14 mouse cellular contexts compared by ENCODE assay signal in genomic region chr1:33751283-33751682, GRCm38 (mm10). TPM values are rescaled to one million over a fixed set of nuclear protein-coding genes. Genes with fewer than 3 reads are reported as not detected.
DNase-seq lines count a peak whose midpoint lies in the region; ATAC-seq lines count a peak whose summit lies in the region.
"Had no signal": no experiment of that assay in that cellular context is flagged by ENCODE, and none has a peak within 500 bp of the region (broad histone marks: within the 10 kb centered on the region; RNA-seq: fewer than 3 reads in every experiment).

No protein-coding gene starts in this region.

- H3K36me3 ChIP-seq in heart, embryonic 14.5 days (ENCODE audit: control insufficient read depth, insufficient read depth, low read length): peaks cover 17% of the 10 kb centered on the region

- no peak for DNase-seq in heart, postnatal 25 days (ENCODE audit: low spot score)
- peak; percentile 56 for DNase-seq in cerebellum, adult 11-12 months
- DNase-seq in cerebellum, postnatal 25 days: peak; percentile 50 to 70
- DNase-seq in layer of hippocampus, postnatal 10 days (ENCODE audit: low spot score in 2 of 2): peak; percentile 29
- no peak for DNase-seq in lung, postnatal 25 days (ENCODE audit: low spot score)
- DNase-seq in thymus, postnatal 14 days: no peak
- DNase-seq in kidney, postnatal 14 days: no peak
- DNase-seq: adrenal gland, postnatal 25 days had no signal

- 56% methylated on average over 10 of the region's 10 CpGs for WGBS in heart, embryonic 14.5 days

- H3K27ac ChIP-seq in heart, embryonic 14.5 days (replicated peaks in 1 of 2; ENCODE audit: control insufficient read depth in 1 of 2, insufficient read depth in 1 of 2, low read depth in 2 of 2, low read length in 2 of 2): peak overlapping the region in 1 of 2 experiments; percentile 47; a peak in 1 of 4 replicates
- H3K27ac ChIP-seq: embryonic facial prominence, embryonic 15.5 days; limb, embryonic 13.5 days had no signal

- intact Hi-C loops in heart, postnatal 25 days (cut with DNase I): no loop called here

- no peak overlapping the region for H3K4me2 ChIP-seq in heart, embryonic 14.5 days (ENCODE audit: low read length)
- H3K4me2 ChIP-seq: embryonic facial prominence, embryonic 15.5 days; limb, embryonic 13.5 days had no signal

- H3K27me3 ChIP-seq in heart, embryonic 14.5 days (ENCODE audit: control insufficient read depth, insufficient read depth, low read length): no peaks in the 10 kb centered on the region
- H3K27me3 ChIP-seq: embryonic facial prominence, embryonic 15.5 days; limb, embryonic 13.5 days; megakaryocyte, embryonic 14.5 days had no signal

- no peaks in the 10 kb centered on the region for H3K9me3 ChIP-seq in heart, embryonic 14.5 days (ENCODE audit: control insufficient read depth, low read length)
- H3K9me3 ChIP-seq: embryonic facial prominence, embryonic 15.5 days; G1E; limb, embryonic 13.5 days; megakaryocyte, embryonic 14.5 days had no signal

- peaks cover 5 to 25% of the 10 kb centered on the region in 2 experiments; a peak in 3 of 4 replicates for H3K4me1 ChIP-seq in heart, embryonic 14.5 days (ENCODE audit: control insufficient read depth in 2 of 2, insufficient read depth in 2 of 2, low read length in 2 of 2)

- H3K9ac ChIP-seq in heart, embryonic 14.5 days (ENCODE audit: low read length): no peak overlapping the region
- H3K9ac ChIP-seq: embryonic facial prominence, embryonic 15.5 days; limb, embryonic 13.5 days had no signal

- no peak overlapping the region for H3K4me3 ChIP-seq in heart, embryonic 14.5 days (ENCODE audit: control insufficient read depth in 1 of 2, insufficient read depth in 1 of 2, low read depth in 1 of 2, low read length in 2 of 2)
- H3K4me3 ChIP-seq: embryonic facial prominence, embryonic 15.5 days; limb, embryonic 13.5 days; megakaryocyte, embryonic 14.5 days had no signal

- peak; percentile 55; the same call in 1 of the 2 replicates for ATAC-seq in heart, embryonic 14.5 days (ENCODE audit: insufficient number of reproducible peaks, insufficient read depth, low FRiP score, low read depth)
- ATAC-seq: intestine, embryonic 16.5 days had no signal

RNA-seq across cellular contexts. Expression of gene Bag2, which starts 6.3 kb away (rescaled TPM):
- 85.3 and 91.7 TPM in 2 replicates for polyA plus RNA-seq in heart, embryonic 14.5 days (2014; fragmentation: Nextera tagmentation; extraction: Ambion mirVana)
- total RNA-seq in heart, postnatal 25 days (2021): 10 to 100 TPM; 30.1 to 34.9 TPM
- total RNA-seq in layer of hippocampus, postnatal 10 days (2021): 10 to 100 TPM; 16.6 to 20.9 TPM

RNA-seq across cellular contexts. Expression of gene Rab23, which starts 31.6 kb away (rescaled TPM):
- polyA plus RNA-seq in heart, embryonic 14.5 days (2014; fragmentation: Nextera tagmentation; extraction: Ambion mirVana): 11.0 and 13.5 TPM in 2 replicates
- total RNA-seq in heart, postnatal 25 days (2021): 1 to 10 TPM; 7.9 to 9.0 TPM
- total RNA-seq in layer of hippocampus, postnatal 10 days (2021): 10 to 100 TPM; 27.7 to 34.2 TPM
- polyA plus RNA-seq: G1E had no signal

Comparison
In these comparisons a context has a peak if more than half of its experiments do, and no peak if none do; other contexts are left out.
1. DNase-seq: peak in cerebellum, adult 11-12 months (single experiment), cerebellum, postnatal 25 days (2 of 2) and layer of hippocampus, postnatal 10 days (2 of 2); none in heart, postnatal 25 days (single experiment), lung, postnatal 25 days (single experiment), thymus, postnatal 14 days (single experiment) and kidney, postnatal 14 days (single experiment).